Mouse (Mus musculus) adrenal gland, postnatal 36 days (tissue): ENCODE results near the gene Jade2. TPM values are rescaled to one million over a fixed set of nuclear protein-coding genes. Genes with fewer than 3 reads are reported as not detected.

Source experiments
- DNase-seq, 2 experiments: peaks; one replicate each; pipeline ENCODE4 v3.0.0; 2021; ENCODE audit warnings: mixed read lengths in 1 of 2
- long read RNA-seq, 2 experiments: library from polyadenylated mRNA; stranded (forward); transcript quantifications; one replicate each; pipeline ENCODE4 v2.0.0; 2021; ENCODE audit warnings: borderline sequencing depth in 2 of 2
- total RNA-seq, 2 experiments: library from RNA; stranded (reverse); gene quantifications; 2 replicates each; pipeline ENCODE4 v1.2.3; 2021

The Jade2 gene
- total RNA-seq: 10 to 100 TPM; 17.8 to 18.3 TPM
- long read RNA-seq, experiment 1, partial matches to known transcripts: 0 of 1 reads
- long read RNA-seq, experiment 1, other reads (novel, unspliced or antisense): 1 of 1 reads
- long read RNA-seq, experiment 2, partial matches to known transcripts: 0 of 1 reads
- long read RNA-seq, experiment 2, other reads (novel, unspliced or antisense): 1 of 1 reads

DNA sequence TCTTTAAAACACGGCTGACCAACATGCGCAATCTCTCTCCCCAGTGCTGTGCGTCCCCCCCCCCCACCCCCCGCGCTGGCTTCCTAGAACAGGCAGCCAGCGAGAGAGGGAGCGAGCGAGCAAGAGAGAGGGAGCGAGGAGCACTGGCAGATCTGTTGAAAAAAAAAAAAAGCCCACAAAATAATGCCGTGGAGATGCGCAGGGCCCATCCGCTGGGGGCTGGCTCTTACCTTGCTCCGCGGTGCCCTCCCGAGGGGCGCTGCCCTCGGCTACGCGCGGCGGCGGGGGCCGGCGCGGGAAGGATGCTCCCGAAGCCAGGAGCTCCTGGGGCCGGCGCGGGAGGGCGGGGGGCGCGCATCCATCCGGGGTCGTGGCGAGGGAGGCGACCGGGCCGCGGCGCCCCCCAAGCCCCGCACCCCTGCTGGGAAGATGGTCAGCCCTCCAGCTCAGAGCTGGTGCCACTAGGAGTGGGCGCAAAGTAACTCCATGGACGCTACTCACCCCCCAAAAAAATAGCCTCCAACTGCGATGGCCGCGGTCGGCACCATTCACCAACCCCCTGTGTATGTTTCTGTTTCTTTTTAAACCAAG is at the start of gene Jade2:
Jade2 (minus strand) TSS at position 573 of the 591 bp plus-strand sequence.
- DNase-seq: peak; percentile 63 to 69

GRCm38 (mm10) chr11:51904224-51904623 is 46.8 kb upstream of the Jade2 start:
- DNase-seq: no peak

DNA sequence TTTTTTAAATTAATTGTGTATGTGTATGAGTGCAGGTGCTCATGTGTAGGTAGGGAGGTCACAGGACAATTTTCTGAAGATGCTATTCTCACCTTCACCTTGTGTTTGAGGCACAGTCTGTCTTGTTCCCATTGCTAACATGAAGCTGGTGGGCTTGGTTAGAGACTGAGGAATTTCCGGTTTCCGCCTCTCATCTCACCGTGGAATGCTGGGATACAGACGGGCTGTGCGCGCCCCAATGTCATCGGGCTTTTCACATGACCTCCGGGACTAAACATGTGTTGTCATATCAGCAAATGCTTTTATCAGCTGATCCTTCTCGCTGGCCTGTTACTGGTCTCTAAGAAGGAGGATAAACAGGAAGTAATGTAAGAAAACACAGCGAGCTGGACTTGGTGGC is 42.2 kb upstream of the Jade2 start:
- no peak for DNase-seq

- DNase-seq: no peak
Observed at GRCm38 (mm10) chr11:51898326-51899080, 41.0 kb upstream of the Jade2 start.

- DNase-seq: no peak
Observed at GRCm38 (mm10) chr11:51897311-51897710, 39.9 kb upstream of the Jade2 start.

GRCm38 (mm10) chr11:51896012-51896411 is 38.6 kb upstream of the Jade2 start:
- no peak for DNase-seq

- peak in 1 of 2 experiments; percentile 15 for DNase-seq
Observed at GRCm38 (mm10) chr11:51885681-51886080, 28.2 kb upstream of the Jade2 start.

GRCm38 (mm10) chr11:51884092-51884491 is 26.6 kb upstream of the Jade2 start:
- DNase-seq: no peak

DNA sequence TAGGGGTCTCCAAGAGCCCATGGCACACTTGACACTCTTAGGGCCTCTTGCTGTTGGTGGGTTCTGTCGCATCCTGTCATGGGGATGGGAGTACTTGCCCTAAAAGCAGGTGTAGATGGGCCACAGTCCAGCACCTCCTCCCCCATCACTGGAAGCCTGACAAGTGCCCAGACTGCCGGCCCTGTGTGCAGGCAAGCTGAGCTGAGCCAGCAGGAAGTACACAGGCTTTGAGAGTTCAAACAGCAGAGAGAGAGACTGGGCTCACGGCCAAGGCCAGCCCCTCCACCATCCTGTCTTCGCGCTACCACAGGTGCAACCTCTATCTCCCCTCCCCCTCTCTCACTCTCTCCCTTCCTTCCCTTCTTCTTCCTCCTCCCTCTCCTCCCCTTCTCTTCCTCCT is 26.2 kb upstream of the Jade2 start:
- peak; percentile 42 to 71 for DNase-seq

DNA sequence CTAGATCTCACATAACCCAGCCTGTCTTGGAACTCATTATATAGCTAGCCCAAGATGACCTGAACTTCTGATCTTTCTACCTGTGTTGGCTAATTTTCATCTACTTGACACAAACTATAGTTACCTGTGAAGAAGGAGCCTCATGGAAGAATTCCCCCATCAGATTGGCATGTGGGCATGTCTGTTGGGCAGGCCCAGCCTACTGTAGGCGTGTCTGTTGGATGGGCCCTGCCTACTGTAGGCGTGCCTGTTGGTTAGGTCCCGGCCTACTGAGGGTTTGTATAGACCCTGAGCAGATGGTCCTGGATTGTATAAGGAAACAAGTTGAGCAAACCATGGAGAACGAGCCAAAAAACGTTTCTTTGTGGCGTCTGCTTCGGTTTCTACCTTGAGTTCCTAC is 24.3 kb upstream of the Jade2 start:
- no peak for DNase-seq

- DNase-seq: no peak
Observed at GRCm38 (mm10) chr11:51881041-51881730, 23.7 kb upstream of the Jade2 start.

- DNase-seq: peak; percentile 48 to 69
Observed at GRCm38 (mm10) chr11:51876943-51877344, 19.5 kb upstream of the Jade2 start.

DNA sequence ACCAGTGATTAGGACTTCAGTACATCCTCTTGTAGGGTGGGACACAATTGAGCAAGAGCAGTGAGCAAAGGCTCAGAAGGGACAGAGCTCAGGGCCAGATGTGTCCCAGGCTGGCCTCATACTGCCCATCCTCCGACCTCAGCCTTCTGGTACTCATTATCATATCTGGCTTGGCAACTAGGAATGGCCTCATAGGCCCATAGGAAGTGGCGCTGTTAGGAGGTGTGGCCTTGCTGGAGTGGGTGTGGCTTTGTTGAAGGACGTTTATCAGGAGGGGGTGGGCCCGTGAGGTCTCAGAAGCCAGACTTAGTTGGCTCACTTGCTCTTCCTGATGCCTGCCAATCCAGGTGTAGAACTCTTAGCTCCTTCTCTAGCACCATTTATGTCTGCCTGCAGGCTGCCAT is 18.3 kb upstream of the Jade2 start:
- no peak for DNase-seq

DNA sequence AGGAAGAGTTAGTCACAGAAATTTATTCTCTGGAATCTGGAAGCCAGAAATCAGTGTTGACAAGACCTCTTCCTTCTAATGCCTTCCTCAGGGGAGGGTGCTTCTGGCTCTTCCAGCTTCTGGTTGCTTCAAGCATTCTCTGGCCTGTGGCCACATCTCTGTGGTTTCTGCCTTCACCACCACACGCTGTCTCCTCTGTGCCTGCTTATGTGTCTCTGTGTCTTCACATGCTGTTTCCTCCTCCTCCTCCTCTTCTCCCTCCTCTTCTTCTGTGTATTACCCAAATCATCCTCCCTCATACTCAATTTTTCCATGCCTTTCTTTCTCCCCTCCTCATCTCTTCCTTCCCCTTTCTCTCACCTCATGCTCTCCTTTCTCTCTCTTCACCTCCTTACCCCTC is 17.6 kb upstream of the Jade2 start:
- DNase-seq: peak in 1 of 2 experiments; percentile 41

DNA sequence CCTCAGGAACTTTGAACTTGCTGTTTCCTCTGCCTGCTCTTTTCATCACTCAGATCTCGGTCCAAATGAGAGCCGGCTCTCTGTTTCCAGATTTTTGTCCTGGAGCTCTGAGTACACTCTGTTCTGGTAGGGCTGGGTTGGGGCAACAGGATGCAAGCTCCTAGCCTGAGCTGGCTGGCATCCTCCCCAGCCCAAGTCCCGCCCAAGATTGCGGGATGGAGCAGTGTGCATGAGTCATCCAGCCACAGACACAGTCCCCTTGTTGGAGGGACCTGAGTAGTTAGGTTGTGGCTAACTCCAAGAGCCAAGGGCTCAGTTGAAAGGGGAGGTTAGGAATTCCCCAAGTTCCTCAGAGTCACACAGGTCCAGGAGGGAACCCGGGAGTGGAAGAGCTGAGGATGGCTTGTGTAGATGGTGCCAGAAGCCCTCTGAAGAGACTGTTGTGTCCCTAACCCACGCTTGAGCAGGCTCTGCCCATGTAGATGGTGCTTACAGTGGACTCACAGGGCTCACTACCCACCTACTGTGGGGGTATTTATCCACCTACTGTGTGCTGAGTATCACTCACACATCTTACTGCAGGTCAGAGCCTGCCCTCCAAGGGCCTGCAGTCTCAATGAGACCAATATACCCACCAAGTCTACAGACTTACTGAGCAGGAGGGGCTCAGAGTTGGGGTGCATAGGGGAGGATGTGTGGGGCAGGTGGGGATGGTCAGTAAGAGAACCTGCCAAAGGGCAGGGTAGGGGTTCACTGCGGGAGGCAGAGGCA is 17.0 kb upstream of the Jade2 start:
- peak; percentile 90 to 91 for DNase-seq

DNA sequence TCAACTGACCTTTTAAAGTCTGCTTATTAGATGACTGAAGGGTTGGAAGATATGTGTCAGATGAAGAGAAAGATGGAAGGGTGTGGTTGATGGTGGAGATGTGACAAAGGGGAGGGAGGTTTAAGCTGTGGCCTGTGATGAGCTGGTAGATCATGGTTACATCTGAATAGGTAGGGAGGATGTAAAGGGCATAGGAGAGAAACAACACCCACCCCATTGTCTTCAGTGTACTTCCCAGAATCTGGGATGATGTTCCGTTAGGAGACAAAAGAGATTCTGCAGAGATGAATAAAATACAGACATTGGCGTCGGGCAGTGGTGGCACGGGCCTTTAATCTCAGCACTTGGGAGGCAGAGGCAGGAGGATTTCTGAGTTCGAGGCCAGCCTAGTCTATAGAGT is 15.7 kb upstream of the Jade2 start:
- no peak for DNase-seq

GRCm38 (mm10) chr11:51867261-51867660 is 9.8 kb upstream of the Jade2 start:
- DNase-seq: no peak

GRCm38 (mm10) chr11:51866020-51866419 is 8.6 kb upstream of the Jade2 start:
- peak; percentile 44 to 51 for DNase-seq

DNA sequence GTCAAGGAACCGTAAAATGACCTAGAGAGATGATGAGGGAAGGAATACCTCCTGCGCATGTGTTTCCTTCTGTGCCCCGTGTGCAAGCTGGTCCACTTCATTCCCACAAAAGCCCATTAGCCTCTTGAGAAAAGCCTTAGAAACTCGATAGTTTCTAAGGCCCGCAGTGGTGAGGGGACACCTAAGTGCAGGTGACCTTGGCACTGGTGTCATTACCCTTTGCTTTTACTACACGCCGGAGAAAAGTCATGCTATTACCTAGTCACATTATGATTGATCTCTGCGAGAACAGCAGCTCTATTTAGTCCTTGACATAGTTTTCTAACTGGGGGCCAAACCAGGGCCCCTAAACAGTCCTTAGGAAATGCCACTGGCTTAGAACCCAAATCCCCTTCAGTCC is 3.2 kb upstream of the Jade2 start:
- peak in 1 of 2 experiments; percentile 19 for DNase-seq

DNA sequence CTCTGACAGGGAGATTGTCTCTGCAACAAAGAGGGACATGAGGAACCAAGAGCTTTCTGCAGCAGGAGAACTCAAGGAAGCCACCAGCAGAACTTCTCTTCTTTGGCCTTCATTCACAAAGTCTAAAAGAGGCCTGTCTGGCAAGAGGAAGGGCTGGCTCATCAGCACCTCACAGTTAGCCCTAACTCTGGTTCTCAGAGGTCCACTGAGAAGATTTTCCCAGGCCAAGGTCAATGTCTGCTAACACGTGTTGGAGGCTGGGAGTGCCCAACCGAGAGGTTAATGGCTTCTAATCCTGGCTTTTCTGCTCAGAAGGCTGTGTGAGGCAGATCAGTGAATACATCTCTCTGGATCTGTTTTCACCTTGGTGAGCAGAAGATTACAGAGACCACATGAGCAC is 2.1 kb upstream of the Jade2 start:
- DNase-seq: peak; percentile 25 to 32

DNA sequence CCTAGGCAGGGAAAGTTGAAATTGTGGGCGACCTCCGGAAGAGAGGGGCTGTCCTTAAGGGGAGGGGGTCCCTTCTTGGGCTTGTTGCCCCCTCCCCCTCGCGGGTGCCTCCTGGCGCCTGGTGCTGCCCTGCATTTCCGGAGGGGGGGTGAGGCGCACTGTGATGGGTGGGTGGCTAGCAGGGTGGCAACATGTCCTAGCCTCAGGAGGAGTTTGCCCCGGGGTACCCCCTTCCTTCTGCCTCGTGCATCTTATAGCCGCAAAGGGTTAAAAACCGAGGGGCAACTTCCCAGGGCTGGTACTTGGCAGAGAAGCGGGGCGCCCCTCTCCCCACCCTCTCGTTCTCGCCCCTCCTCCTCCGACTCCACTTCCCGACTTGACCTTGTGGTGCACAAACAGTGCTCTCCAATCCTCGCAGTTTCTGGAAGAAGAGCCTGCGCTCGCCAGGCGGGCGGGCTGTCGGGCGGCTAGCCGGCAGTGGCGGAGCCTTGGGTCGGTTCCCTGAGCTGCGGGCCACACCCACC is 1.1 kb upstream of the Jade2 start:
- DNase-seq: peak; percentile 88 to 90
